Mouse (Mus musculus): ENCODE measurements around the gene Timm17b. TPM values are rescaled to one million over a fixed set of nuclear protein-coding genes. Genes with fewer than 3 reads are reported as not detected.
"Not testable (repeated sequence)": the region's sequence is repeated elsewhere in the genome, so short reads cannot be mapped to it uniquely, and the experiment has no call there.

Timm17b gene
- polyA plus RNA-seq, 1 experiment from 2014 or later, result 163 TPM

- Histone ChIP-seq H3K36me3 (ENCODE audit: control insufficient read depth, insufficient read depth, low read length) (0 out of 2 replicates have a peak, but pooled peaks cover 2% of the 10 kb centered on the region), H3K9ac (ENCODE audit: low read depth, low read length) (no peak overlapping the region), H3K27me3 (replicated peaks; ENCODE audit: control insufficient read depth, insufficient read depth, low read length) (no peaks in the 10 kb centered on the region), H3K9me3 (ENCODE audit: control insufficient read depth, low read length) (no peaks in the 10 kb centered on the region), H3K4me1 (ENCODE audit: control insufficient read depth, insufficient read depth, low read depth, low read length) (no peaks in the 10 kb centered on the region), H3K27ac (ENCODE audit: low read depth, low read length) (no peak overlapping the region), H3K4me2 (ENCODE audit: low read length) (no peak overlapping the region), H3K4me3 (ENCODE audit: low read length) (no peak overlapping the region)
- WGBS, result 45% methylated on average over 6 of the region's 6 CpGs
- peak; percentile 61; the same call in 1 of the 2 replicates for ATAC-seq
These were observed 11.3 kb downstream of the Timm17b start for GRCm38 (mm10) chrX:7910473-7910872.

GRCm38 (mm10) chrX:7915669-7916068, 16.5 kb downstream of the Timm17b start:
- not testable (repeated sequence) for H3K9me3 ChIP-seq (ENCODE audit: control insufficient read depth, low read length); H3K9ac ChIP-seq (ENCODE audit: low read depth, low read length); ATAC-seq; H3K4me3 ChIP-seq (ENCODE audit: low read length); H3K4me1 ChIP-seq (ENCODE audit: control insufficient read depth, insufficient read depth, low read depth, low read length); H3K36me3 ChIP-seq (ENCODE audit: control insufficient read depth, insufficient read depth, low read length); H3K4me2 ChIP-seq (ENCODE audit: low read length); H3K27ac ChIP-seq (ENCODE audit: low read depth, low read length); H3K27me3 ChIP-seq (replicated peaks; ENCODE audit: control insufficient read depth, insufficient read depth, low read length)
- WGBS, result 29% methylated on average over 3 of the region's 3 CpGs

- H3K27ac ChIP-seq (ENCODE audit: low read depth, low read length); ATAC-seq; H3K27me3 ChIP-seq (replicated peaks; ENCODE audit: control insufficient read depth, insufficient read depth, low read length); H3K36me3 ChIP-seq (ENCODE audit: control insufficient read depth, insufficient read depth, low read length); H3K9me3 ChIP-seq (ENCODE audit: control insufficient read depth, low read length); H3K4me3 ChIP-seq (ENCODE audit: low read length); H3K4me2 ChIP-seq (ENCODE audit: low read length); H3K4me1 ChIP-seq (ENCODE audit: control insufficient read depth, insufficient read depth, low read depth, low read length); H3K9ac ChIP-seq (ENCODE audit: low read depth, low read length): not testable (repeated sequence)
- WGBS, result 80% methylated on average over 6 of the region's 6 CpGs
These were observed 18.8 kb downstream of the Timm17b start for GRCm38 (mm10) chrX:7917960-7918359.

GRCm38 (mm10) chrX:7919601-7920383, 20.6 kb downstream of the Timm17b start, which contains the start of gene Pcsk1n:
Gene Pcsk1n, plus strand, starts transcription at chrX:7919822.
- Histone ChIP-seq H3K9me3 (ENCODE audit: control insufficient read depth, low read length) (no peaks in the 10 kb centered on the region), H3K27ac (ENCODE audit: low read depth, low read length) (peak within 1 kb of the TSS; percentile 82), H3K9ac (ENCODE audit: low read depth, low read length) (peak within 1 kb of the TSS; percentile 70), H3K4me1 (ENCODE audit: control insufficient read depth, insufficient read depth, low read depth, low read length) (peaks cover 8% of the 10 kb centered on the region; the same call in 1 of the 2 replicates), H3K4me3 (ENCODE audit: low read length) (peak within 1 kb of the TSS; percentile 53), H3K36me3 (ENCODE audit: control insufficient read depth, insufficient read depth, low read length) (peaks cover 2% of the 10 kb centered on the region; the same call in 1 of the 2 replicates), H3K27me3 (replicated peaks; ENCODE audit: control insufficient read depth, insufficient read depth, low read length) (no peaks in the 10 kb centered on the region), H3K4me2 (ENCODE audit: low read length) (peak within 1 kb of the TSS; percentile 67)
- 14% methylated on average over 16 of the region's 40 CpGs for WGBS
- ATAC-seq, result peak; percentile 91

- 11% methylated on average over 20 of the region's 48 CpGs for WGBS
- ATAC-seq, result no peak
- H3K4me2 ChIP-seq (ENCODE audit: low read length), result peak overlapping the region; percentile 67
These were observed 22.9 kb downstream of the Timm17b start for GRCm38 (mm10) chrX:7922032-7922431.

GRCm38 (mm10) chrX:7926266-7926665, 27.1 kb downstream of the Timm17b start:
- no peak for ATAC-seq
- 71% methylated on average over 6 of the region's 6 CpGs for WGBS

More at GRCm38 (mm10) chrX:7922032-7922431, 22.9 kb downstream of the Timm17b start:
- Histone ChIP-seq H3K36me3 (ENCODE audit: control insufficient read depth, insufficient read depth, low read length) (peaks cover 3% of the 10 kb centered on the region; the same call in 1 of the 2 replicates), H3K4me1 (ENCODE audit: control insufficient read depth, insufficient read depth, low read depth, low read length) (peaks cover 8% of the 10 kb centered on the region; the same call in 1 of the 2 replicates), H3K4me3 (ENCODE audit: low read length) (peak overlapping the region; percentile 53), H3K9me3 (ENCODE audit: control insufficient read depth, low read length) (no peaks in the 10 kb centered on the region), H3K27me3 (replicated peaks; ENCODE audit: control insufficient read depth, insufficient read depth, low read length) (no peaks in the 10 kb centered on the region; the same call in 1 of the 2 replicates), H3K9ac (ENCODE audit: low read depth, low read length) (peak overlapping the region; percentile 66), H3K27ac (ENCODE audit: low read depth, low read length) (peak overlapping the region; percentile 48; the same call in 1 of the 2 replicates)

GRCm38 (mm10) chrX:7927116-7927515, 28.0 kb downstream of the Timm17b start:
- WGBS, result 30% methylated on average over 10 of the region's 10 CpGs
- H3K9ac ChIP-seq (ENCODE audit: low read depth, low read length), result no peak overlapping the region
- H3K36me3 ChIP-seq (ENCODE audit: control insufficient read depth, insufficient read depth, low read length), result peaks cover 3% of the 10 kb centered on the region; the same call in 1 of the 2 replicates
- H3K4me3 ChIP-seq (ENCODE audit: low read length), result no peak overlapping the region
- H3K27me3 ChIP-seq (replicated peaks; ENCODE audit: control insufficient read depth, insufficient read depth, low read length), result no peaks in the 10 kb centered on the region; the same call in 1 of the 2 replicates
- H3K9me3 ChIP-seq (ENCODE audit: control insufficient read depth, low read length), result no peaks in the 10 kb centered on the region
- no peak overlapping the region for H3K27ac ChIP-seq (ENCODE audit: low read depth, low read length)
- ATAC-seq, result no peak
- no peak overlapping the region for H3K4me2 ChIP-seq (ENCODE audit: low read length)
- peaks cover 8% of the 10 kb centered on the region; the same call in 1 of the 2 replicates for H3K4me1 ChIP-seq (ENCODE audit: control insufficient read depth, insufficient read depth, low read depth, low read length)

More at GRCm38 (mm10) chrX:7926266-7926665, 27.1 kb downstream of the Timm17b start:
- H3K4me1 ChIP-seq (ENCODE audit: control insufficient read depth, insufficient read depth, low read depth, low read length), result peaks cover 8% of the 10 kb centered on the region; the same call in 1 of the 2 replicates
- H3K27me3 ChIP-seq (replicated peaks; ENCODE audit: control insufficient read depth, insufficient read depth, low read length), result no peaks in the 10 kb centered on the region; the same call in 1 of the 2 replicates
- no peak overlapping the region for H3K4me2 ChIP-seq (ENCODE audit: low read length)
- H3K27ac ChIP-seq (ENCODE audit: low read depth, low read length), result no peak overlapping the region
- H3K9ac ChIP-seq (ENCODE audit: low read depth, low read length), result no peak overlapping the region
- no peaks in the 10 kb centered on the region for H3K9me3 ChIP-seq (ENCODE audit: control insufficient read depth, low read length)
- H3K4me3 ChIP-seq (ENCODE audit: low read length), result no peak overlapping the region
- peaks cover 3% of the 10 kb centered on the region; the same call in 1 of the 2 replicates for H3K36me3 ChIP-seq (ENCODE audit: control insufficient read depth, insufficient read depth, low read length)

GRCm38 (mm10) chrX:7928270-7928790, 29.2 kb downstream of the Timm17b start, which contains the start of gene Eras:
Gene Eras, minus strand, starts transcription at chrX:7928607.
- no peaks in the 10 kb centered on the region for H3K9me3 ChIP-seq (ENCODE audit: control insufficient read depth, low read length)
- no peaks in the 10 kb centered on the region for H3K4me1 ChIP-seq (ENCODE audit: control insufficient read depth, insufficient read depth, low read depth, low read length)
- no peak within 1 kb of the TSS for H3K4me2 ChIP-seq (ENCODE audit: low read length)
- H3K9ac ChIP-seq (ENCODE audit: low read depth, low read length), result no peak within 1 kb of the TSS
- H3K27me3 ChIP-seq (replicated peaks; ENCODE audit: control insufficient read depth, insufficient read depth, low read length), result no peaks in the 10 kb centered on the region; the same call in 1 of the 2 replicates
- ATAC-seq, result 0 out of 2 replicates have a peak, but pooled peaks have one; percentile 51
- 18% methylated on average over 15 of the region's 19 CpGs for WGBS
- no peak within 1 kb of the TSS for H3K27ac ChIP-seq (ENCODE audit: low read depth, low read length)
- no peak within 1 kb of the TSS for H3K4me3 ChIP-seq (ENCODE audit: low read length)
- peaks cover 5% of the 10 kb centered on the region; the same call in 1 of the 2 replicates for H3K36me3 ChIP-seq (ENCODE audit: control insufficient read depth, insufficient read depth, low read length)

- WGBS, result 43% methylated on average over 11 of the region's 11 CpGs
- Histone ChIP-seq H3K27ac (ENCODE audit: low read depth, low read length) (no peak overlapping the region), H3K4me1 (ENCODE audit: control insufficient read depth, insufficient read depth, low read depth, low read length) (no peaks in the 10 kb centered on the region), H3K9me3 (ENCODE audit: control insufficient read depth, low read length) (no peaks in the 10 kb centered on the region), H3K4me3 (ENCODE audit: low read length) (no peak overlapping the region), H3K27me3 (replicated peaks; ENCODE audit: control insufficient read depth, insufficient read depth, low read length) (no peaks in the 10 kb centered on the region), H3K36me3 (ENCODE audit: control insufficient read depth, insufficient read depth, low read length) (0 out of 2 replicates have a peak, but pooled peaks cover 4% of the 10 kb centered on the region), H3K4me2 (ENCODE audit: low read length) (no peak overlapping the region), H3K9ac (ENCODE audit: low read depth, low read length) (no peak overlapping the region)
- ATAC-seq, result no peak
These were observed 37.7 kb downstream of the Timm17b start for GRCm38 (mm10) chrX:7936874-7937273.
